Mouse (Mus musculus): Measurements from ENCODE around the gene Vmn1r121.
"Not testable (repeated sequence)": the region's sequence is repeated elsewhere in the genome, so short reads cannot be mapped to it uniquely, and the experiment has no call there.

Vmn1r121 gene

DNA sequence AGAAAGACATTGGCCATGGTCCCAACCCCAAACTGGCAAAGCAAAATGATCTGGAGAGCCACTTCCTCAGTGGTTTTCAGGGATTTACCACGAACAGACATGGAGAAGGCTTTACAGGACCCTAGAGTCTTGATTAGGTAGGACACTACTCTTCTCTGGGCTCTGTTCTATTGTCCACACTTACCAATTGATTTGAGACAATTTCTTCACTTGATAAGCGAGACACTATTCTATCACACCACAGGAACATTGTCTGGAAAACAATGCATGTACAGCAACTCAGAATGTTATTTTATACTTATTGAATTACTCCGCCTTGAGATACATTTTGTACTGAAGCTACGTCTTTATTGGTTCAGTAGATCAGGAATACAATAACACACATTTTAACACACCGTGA lies at the start of gene Vmn1r121:
Gene Vmn1r121 (minus strand): TSS at position 101 of the 400 bp plus-strand sequence.
- in situ Hi-C loops (cut with MboI; ENCODE audit: low pct_unique_long_range_greater_than_20kb in 1 of 2, low sequenced_read_pairs in 2 of 2, unreplicated experiment in 1 of 2): not testable (repeated sequence)

DNA sequence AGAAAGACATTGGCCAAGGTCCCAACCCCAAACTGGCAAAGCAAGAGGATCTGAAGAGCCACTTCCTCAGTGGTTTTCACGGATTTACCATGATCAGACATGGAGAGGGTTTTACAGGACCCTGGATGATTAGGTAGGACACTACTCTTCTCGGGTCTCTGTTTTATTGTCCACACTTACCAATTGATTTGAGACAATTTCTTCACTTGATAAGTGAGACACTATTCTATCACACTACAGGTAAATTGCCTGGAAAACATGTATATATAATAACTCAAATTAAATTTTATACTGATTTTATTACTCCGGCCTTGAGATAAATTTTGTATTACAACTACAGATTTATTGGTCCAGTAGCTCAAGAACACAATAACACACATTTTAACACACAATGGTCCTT lies 35.7 kb upstream of the Vmn1r121 start, which contains the start of gene Vmn1r122:
Gene Vmn1r122 (minus strand): TSS at position 101 of the 400 bp plus-strand sequence.
- in situ Hi-C loops (cut with MboI; ENCODE audit: low pct_unique_long_range_greater_than_20kb in 1 of 2, low sequenced_read_pairs in 2 of 2, unreplicated experiment in 1 of 2): not testable (repeated sequence)

DNA sequence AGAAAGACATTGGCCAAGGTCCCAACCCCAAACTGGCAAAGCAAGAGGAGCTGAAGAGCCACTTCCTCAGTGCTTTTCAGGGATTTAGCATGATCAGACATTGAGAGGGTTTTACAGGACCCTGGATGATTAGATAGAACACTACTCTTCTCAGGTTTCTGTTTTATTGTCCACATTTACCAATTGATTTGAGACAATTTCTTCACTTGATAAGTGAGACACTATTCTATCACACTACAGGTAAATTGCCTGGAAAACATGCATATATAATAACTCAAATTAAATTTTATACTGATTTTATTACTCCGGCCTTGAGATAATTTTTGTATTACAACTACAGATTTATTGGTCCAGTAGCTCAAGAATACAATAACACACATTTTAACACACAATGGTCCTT lies 44.6 kb downstream of the Vmn1r121 start, which contains the start of gene Vmn1r120:
Gene Vmn1r120 (minus strand): TSS at position 101 of the 400 bp plus-strand sequence.
- in situ Hi-C loops (cut with MboI; ENCODE audit: low pct_unique_long_range_greater_than_20kb in 1 of 2, low sequenced_read_pairs in 2 of 2, unreplicated experiment in 1 of 2): not testable (repeated sequence)
